Mouse (Mus musculus) hematopoietic stem cell, adult 5-6 weeks (primary cell): ENCODE data around the gene Nfe2l2. TPM values are rescaled to one million over a fixed set of nuclear protein-coding genes. Genes with fewer than 3 reads are reported as not detected.
"Not testable (repeated sequence)": the region's sequence is repeated elsewhere in the genome, so short reads cannot be mapped to it uniquely, and the experiment has no call there.

Experiments used
- ATAC-seq, 2 experiments: fragments of 125-278 bp in 1 of 2; replicated peaks in 1 of 2; 2 replicates each; pipeline ENCODE4 v1.8.0; 2016 to 2017; ENCODE audit warnings: inconsistent platforms in 2 of 2, mild to moderate bottlenecking in 2 of 2, moderate number of reproducible peaks in 2 of 2, low read depth in 1 of 2, moderate TSS enrichment in 1 of 2; ENCODE audit not compliant: low FRiP score in 2 of 2, poor library complexity in 2 of 2, severe bottlenecking in 2 of 2, insufficient read depth in 1 of 2, low TSS enrichment in 1 of 2
- total RNA-seq: library from RNA; stranded (forward); fragments of 172-1452, 232-1000 nt; gene quantifications from 2 replicates; pipeline ENCODE4 v1.2.3, GENCODE M21; 2017

Nfe2l2 gene
- total RNA-seq, 1 experiment from 2014 or later = 81.9 TPM

DNA sequence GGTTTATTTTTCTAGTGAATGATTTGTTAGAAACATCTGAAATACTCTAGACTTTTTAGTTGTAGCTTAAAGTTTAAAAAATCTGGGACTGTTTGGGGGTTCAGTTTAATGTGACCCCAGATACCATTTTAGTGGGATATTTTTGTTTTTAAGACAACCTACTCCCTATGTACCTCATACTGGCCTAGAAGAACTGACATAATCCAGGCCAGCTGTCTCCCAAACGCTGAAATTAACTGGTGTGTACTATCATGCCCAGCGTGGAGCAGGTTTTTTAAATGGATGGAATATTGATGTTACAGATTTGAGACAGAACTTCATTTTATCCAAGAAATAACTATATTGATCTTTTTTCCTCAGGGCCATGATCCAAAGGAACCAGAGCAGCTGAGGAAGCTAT lies 43.3 kb downstream of the Nfe2l2 start:
- no peak for ATAC-seq

DNA sequence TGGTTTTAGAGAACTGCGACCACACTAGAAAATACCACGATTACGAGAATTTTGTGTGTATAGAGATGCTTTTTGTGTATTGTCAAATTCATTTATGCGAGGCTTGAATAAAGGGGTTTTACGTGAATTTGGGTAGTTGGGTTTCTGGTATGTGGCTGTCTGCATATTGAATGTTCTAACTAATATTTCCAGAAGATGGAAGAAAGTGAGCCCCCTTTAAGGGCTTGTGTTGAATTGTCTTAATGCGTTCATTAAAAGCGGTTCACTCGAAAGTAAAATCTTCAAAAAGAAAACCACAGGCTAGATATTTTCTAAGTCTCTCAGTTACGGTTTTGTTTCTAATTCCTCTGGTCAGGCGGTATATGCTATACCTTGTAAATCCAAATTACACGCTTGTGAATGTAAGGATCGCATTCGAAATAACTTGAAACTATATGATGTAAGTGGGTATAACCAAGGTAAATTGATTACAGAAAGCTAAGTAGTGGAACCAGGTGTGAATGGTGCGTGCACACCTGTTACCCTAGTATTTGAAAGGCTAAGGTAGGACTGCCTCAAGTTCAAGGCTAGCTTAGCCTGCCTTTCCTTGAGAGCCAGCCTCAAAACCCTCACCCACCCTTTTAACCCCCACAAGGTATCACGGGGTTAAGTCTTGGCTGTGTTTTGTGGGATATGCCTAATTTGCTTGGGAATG lies 44.0 kb downstream of the Nfe2l2 start:
- no peak for ATAC-seq

DNA sequence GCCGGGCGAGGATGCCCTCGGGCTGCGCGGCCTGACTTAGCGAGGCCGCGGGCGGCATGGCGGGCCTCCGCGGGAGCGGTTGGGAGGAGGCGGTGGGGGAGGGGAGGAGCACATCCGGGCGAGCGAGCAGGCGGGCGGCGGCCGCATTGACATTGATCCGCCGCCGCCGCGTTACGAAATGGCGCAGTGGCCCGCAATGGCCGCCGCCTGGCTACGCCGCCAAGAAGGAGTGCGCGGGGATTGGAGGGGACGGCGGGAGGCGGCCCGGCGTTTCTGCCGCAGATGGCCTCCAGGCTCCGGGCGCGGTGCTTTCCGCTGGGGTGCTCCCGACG lies 44.8 kb downstream of the Nfe2l2 start:
- peak; percentile 50 to 70 for ATAC-seq

DNA sequence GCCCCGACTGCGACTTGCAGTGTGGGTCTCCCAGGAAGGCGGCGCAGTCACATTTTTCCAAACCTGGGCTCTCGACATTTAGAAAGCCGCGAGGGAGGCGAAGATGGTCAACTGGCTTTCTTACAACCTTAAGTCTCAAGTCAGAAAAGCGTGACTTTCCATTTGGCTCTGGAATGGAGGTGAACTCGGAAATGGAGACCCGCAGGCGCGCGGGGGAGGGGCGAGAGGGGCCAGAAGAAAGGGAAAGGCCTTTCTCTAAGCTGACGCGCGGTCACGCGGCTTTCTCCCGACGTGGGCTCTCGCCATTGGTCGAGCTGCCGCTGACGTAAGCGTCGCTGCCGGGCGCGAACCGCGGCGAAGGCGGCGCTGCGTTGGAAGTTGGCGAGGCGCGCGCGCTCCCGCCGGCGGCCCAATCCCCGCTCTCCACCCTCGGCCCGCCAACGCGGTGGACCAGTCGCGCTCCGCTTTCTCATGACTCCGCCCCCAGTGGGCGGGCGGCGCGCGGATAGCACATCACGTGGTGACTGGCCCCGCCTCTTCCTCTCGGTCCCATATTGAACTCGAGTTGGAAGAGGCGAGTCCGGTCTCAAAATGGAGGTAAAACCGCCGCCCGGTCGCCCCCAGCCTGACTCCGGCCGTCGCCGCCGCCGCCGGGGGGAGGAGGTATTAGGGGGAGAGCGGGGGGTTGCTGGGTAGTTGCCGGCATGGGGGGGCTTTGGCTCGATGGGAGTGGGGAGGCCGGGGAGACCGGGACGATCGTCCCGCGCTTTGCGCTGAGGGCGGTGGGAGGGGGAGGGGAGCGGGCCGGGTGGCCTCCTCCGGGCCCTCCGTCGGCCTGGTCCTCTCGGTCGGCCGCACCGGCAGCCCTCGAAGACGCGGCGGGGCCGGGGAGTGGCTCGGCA lies 45.5 kb downstream of the Nfe2l2 start, which contains the start of gene Hnrnpa3:
Hnrnpa3 (plus strand) TSS at position 535 of the 902 bp plus-strand sequence.
- peak; percentile 87 to 90 for ATAC-seq

DNA sequence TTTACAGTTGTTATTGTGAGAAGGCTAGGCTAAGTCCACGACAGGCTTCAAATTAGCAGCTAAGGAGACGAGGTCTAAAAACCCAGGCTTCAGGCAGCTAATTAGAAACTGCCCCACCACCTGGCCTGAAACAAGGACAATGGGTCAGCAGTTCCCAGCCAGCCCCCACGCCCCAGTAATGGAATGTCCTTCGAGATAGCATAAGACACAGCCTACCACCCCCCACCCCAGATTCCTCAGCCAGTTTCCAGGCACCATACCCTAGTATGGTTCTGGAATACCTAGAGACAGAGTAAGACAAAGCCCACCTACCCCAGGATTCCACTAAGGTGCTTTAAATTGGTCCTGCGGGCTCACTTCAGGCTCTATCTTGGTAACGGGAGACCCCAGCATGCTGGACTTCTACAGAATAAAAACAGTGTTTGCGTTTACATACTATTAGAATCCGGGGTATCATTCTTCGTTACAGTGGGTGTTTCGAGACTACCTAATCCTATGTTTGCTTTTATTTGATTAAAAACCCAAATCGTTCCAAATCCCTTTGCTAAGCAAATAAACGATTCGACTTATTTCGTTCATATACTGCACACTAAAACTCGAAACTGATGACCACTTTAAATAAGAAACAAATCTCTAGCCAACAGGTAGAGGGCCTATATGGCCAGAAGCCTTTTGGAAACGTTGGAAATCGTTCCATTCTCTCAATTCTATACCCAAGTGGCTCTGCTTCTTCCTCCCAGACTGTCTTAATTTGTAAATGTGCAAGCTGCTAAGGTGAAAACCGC lies 46.3 kb downstream of the Nfe2l2 start:
- no peak for ATAC-seq

DNA sequence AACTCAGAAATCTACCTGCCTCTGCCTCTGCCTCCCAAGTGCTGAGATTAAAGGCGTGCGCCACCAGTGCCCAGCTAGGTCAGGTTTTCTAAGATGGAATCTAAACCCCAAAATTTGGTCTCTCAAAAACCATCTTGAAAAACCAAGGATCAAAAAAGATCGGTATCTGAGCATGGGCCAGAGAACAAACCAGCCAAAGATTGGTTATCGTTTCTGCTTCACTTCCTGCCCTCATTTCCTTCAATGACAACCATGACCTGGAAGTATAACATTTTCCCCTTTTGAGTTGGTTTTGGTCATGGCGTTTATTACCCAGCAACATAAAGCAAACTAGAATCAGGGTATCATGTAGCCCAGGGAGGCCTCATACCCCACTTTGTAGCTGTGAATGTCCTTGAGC lies 47.5 kb downstream of the Nfe2l2 start:
- no peak for ATAC-seq

DNA sequence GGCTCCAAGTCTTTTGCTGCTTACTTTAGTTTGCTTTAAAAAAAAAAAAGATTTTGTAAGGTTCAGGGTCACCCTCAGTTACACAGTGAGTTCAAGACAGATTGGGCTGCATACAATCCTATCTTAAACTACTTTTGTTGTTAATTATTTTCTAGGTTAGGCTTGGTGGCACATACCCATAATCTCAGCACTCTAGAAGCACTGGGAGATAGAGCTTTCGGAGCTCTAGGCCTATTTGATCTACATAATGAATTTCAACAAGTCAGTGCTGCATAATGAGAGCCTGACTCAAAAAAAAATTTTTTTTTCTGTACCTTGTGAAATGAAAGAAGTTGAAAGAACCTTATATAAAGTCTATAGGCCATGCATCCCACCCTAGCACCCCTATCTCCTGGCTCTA lies 49.8 kb downstream of the Nfe2l2 start:
- no peak for ATAC-seq

DNA sequence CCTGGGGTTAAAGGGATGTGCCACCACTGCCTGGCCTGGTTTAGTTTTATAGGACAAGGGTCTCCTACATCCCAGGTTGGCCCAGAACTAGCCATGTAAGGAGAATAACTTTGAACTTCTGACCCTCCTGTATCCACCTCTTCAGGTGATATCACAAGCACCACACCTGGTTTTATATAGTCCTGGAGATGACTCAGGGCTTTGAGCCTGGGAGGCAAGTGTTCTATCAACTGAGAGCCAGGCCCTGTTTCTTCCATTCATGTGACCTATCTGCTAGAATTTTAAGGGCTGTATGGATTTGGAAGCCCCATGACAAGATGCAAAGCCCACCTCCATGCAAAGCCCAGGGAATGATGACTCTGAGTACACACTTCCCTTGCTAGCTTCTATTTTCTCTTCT lies 51.3 kb downstream of the Nfe2l2 start:
- no peak for ATAC-seq

DNA sequence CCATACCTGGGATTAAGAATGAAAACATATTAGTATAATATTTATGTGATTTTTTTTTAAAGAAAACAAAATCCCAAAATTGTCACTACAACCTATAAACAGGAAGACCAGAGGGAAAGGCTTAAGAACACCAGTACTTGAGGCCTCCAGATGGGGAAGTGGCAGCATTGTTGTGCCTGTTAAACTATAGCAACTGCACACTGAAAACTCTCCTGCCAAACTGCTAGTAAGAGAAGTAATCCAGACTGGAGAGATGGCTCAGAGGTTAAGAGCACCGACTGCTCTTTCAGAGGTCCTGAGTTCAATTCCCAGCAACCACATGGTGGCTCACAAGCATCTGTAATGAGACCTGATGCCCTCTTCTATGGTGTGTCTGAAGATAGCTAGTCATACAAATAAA lies 54.0 kb downstream of the Nfe2l2 start:
- ATAC-seq = no peak

DNA sequence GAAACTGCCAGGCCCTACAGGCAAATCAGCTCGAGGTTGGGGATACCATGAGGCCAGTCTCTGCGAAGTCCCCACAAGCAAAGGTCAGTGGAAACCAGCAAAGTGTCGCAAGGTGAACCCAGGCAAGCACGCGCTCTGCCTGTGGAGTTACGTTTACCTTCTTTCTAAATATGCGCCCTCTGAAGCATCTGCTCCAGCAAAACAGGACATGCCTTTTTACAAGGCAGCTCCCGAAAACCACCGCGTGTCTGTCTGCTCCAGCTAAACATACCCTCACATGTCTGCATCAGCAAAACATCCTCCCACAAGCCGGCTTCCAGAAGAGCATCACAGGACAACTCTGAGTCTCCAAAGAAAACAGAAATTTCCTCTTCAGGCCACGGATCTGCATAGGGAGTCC lies 59.2 kb downstream of the Nfe2l2 start:
- ATAC-seq = no peak

DNA sequence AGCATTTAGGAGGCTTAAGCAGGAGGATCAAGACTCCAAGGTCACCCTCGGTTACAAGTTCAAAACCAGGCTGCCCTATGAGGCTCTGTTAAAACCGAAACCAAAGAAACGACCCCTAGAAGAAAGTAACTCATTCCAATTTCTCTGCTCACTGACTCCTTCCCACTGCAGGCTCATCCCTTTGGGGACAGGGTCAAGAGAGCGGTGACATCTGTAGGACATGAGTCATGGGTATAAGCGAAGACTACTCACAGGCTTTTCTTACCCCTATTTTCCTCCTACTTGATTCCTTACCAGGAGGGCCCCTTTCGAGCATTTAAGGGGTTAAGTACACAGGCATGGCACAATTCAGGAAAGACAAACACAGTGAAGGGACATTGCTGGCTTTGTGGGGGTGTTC lies 60.5 kb downstream of the Nfe2l2 start:
- ATAC-seq = no peak; a peak in 1 of 4 replicates

DNA sequence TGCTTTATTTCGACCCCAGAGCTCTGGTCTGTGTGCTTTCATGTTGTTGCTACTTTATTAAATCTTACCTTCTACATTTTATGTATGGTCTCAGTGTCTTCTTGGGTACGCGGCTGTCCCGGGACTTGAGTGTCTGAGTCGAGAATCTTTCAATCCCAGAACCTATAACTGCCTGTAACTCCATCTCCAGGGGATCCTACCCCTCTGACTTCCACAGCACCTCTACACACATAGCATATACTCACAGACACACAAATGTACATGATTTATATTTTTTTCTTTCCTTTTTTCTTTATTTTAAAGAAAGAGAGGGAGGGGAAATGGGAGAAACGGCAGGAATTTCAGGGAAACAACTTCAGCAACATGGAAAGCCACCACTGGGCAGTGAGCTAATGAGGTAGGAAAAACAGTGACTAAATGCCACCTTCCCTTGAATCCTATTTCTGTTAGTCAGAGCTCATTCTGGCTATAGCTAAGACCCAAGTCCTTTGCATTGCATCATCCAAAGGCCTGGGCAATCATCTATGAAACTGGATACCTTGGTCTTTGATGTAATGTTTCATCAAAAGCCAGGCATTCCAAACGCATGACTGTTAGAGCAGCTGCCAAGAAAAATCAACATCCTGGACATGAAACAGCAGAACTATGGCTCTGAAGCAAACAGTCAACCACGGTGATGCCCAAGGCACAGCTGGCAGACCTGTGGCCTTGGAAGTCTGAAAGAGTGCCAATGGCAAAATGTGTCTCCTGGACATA lies 61.5 kb downstream of the Nfe2l2 start:
- ATAC-seq = peak in 1 of 2 experiments; percentile 21; a peak in 1 of 4 replicates

DNA sequence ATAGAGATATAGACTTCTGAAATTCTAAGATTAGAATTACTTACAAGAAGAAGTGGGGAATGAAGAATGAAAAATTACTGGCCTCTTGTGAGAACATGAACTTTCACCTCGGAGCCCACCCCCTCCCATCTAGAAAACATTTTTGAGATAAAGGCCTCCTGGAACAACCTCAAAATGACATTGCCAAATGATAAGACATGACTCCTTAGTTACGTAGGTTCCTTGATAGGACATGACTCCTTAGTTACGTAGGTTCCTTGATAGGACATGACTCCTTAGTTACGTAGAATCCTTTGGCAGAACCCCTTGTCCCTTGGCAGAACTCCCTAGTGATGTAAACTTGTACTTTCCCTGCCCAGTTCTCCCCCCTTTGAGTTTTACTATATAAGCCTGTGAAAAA lies 62.1 kb downstream of the Nfe2l2 start:
- not testable (repeated sequence) for ATAC-seq

DNA sequence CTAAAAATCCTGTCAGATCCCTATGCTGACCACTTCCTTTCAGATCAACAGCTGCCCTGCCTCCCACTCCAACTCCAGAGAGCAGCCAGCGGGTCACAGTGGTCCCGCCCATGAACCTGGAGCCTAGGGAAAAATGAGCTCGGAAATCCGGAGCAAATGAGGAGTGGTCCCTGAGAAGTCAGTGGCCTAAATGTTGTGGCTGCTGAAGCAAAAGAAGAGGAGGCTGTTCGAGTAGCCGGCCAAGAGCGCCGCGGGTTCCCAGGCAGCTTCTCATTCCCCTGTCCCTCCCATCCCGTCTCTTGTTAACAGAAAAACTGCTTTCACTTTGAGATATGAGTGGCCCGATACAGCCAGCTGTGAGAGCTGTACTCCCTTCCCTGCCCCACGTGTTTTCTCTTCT lies 64.9 kb downstream of the Nfe2l2 start:
- not testable (repeated sequence) for ATAC-seq

DNA sequence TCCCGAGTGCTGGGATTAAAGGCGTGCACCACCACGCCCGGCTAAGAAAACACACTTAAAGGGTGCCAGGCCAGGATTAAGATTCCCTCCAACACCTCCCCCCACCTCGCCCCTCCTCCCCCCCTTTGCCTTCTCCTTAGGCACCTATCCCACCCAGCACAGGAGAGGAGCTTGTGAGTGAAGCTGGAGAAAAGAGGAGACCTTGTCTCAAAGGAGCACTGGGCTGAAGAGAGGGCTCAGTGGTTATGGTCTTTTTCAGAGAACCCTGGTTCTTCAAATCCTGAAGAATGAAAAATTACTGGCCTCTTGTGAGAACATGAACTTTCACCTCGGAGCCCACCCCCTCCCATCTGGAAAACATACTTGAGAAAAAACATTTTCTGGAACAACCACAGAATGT lies 66.6 kb downstream of the Nfe2l2 start:
- not testable (repeated sequence) for ATAC-seq

DNA sequence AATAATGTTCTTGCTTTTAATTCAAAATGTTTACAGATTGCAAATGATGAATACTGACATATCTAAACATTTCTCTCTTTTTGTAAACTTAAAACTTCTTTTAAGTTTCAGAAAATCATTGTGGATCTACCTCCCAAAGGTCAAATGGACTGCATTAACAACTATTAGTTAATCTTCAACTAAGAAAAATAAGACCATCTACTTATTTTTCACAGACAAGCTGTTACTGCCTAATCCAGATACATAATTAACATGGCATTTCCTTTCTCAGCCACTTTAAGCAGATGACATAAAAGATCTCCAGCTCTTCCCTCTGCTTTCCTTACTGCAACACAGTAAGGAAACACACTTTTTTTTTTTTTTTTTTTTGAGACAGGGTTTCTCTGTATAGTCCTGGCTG lies 67.1 kb downstream of the Nfe2l2 start:
- no peak for ATAC-seq

DNA sequence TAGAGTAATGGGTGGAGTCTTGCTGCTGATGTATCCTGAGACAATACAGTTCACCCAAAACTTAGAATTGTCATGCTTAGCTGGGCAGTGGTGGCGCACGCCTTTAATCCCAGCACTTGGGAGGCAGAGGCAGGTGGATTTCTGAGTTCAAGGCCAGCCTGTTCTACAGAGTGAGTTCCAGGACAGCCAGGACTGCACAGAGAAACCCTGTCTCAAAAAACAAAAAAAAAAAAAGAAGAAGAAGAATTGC lies 67.5 kb downstream of the Nfe2l2 start:
- ATAC-seq = not testable (repeated sequence)
